Mouse (Mus musculus) bone marrow macrophage, adult 2 months (primary cell): ENCODE data around the gene Afap1.

Source experiments
- CTCF ChIP-seq: IDR thresholded peaks from 2 replicates; pipeline ENCODE4 v1.5.1; 2012; ENCODE audit warnings: low read depth, mild to moderate bottlenecking, low read length, moderate library complexity
- POLR2A ChIP-seq: IDR thresholded peaks from 2 replicates; pipeline ENCODE4 v1.6.1; 2012; ENCODE audit warnings: mild to moderate bottlenecking, low read depth, low read length, borderline replicate concordance

DNA sequence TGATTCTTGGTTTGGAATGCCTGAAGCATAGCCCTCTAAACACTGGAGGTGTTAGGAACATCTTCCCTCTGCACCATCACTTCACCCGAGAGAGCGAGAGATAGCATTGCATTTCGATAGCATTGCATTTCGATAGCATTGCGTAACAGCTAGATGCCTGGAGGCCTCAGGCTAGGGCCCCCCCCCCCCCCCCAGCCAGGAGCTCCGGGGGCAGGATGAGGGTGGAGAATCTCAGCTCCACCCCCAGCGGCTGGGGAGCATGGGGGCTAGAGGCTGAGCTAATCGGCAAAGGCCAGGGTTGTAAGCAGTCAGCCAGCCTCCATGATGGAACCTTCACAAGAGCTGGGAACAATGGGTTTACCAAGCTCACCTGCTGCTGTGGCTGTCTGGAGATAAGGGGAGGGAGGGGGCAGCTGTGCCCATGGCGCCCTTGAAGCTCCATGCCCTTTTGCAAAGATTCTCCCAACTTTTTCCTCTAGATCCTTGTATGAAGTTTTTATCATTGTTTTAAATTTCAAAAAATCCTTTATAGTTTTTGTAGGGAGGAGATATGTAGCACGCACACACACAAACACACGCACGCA, 8.2 kb downstream of the Afap1 start:
- no peak for TF ChIP-seq POLR2A
- no peak for TF ChIP-seq CTCF
